Mouse (Mus musculus): Measurements from ENCODE around the gene Gpd1.
A peak's percentile ranks its signal among the peaks of the same experiment; 100 is the strongest.
"Not testable (repeated sequence)": the region's sequence is repeated elsewhere in the genome, so short reads cannot be mapped to it uniquely, and the experiment has no call there.

The Gpd1 gene

GRCm38 (mm10) chr15:99721921-99722743 lies 4.8 kb downstream of the Gpd1 start:
- DNase-seq (ENCODE audit: low read depth in 2 of 2, low spot score in 2 of 2), result no peak

- no peak for DNase-seq (ENCODE audit: low read depth in 2 of 2, low spot score in 2 of 2)
These were observed 5.8 kb downstream of the Gpd1 start for GRCm38 (mm10) chr15:99723120-99723514.

- DNase-seq (ENCODE audit: low read depth in 2 of 2, low spot score in 2 of 2), result no peak
These were observed 6.4 kb downstream of the Gpd1 start for GRCm38 (mm10) chr15:99723515-99724291.

GRCm38 (mm10) chr15:99724292-99725021 lies 7.1 kb downstream of the Gpd1 start:
- peak; percentile 32 to 42 for DNase-seq (ENCODE audit: low read depth in 2 of 2, low spot score in 2 of 2)

GRCm38 (mm10) chr15:99725341-99726155 lies 8.2 kb downstream of the Gpd1 start, which contains the start of gene Cox14:
Gene Cox14, plus strand, starts transcription at chr15:99725618.
- DNase-seq (ENCODE audit: low read depth in 2 of 2, low spot score in 2 of 2), result peak; percentile 91 to 94

GRCm38 (mm10) chr15:99726549-99726948 lies 9.2 kb downstream of the Gpd1 start:
- no peak for DNase-seq (ENCODE audit: low read depth in 2 of 2, low spot score in 2 of 2)

GRCm38 (mm10) chr15:99727039-99727438 lies 9.7 kb downstream of the Gpd1 start:
- not testable (repeated sequence) for DNase-seq (ENCODE audit: low read depth in 2 of 2, low spot score in 2 of 2)

- DNase-seq (ENCODE audit: low read depth in 2 of 2, low spot score in 2 of 2), result no peak
These were observed 10.2 kb downstream of the Gpd1 start for GRCm38 (mm10) chr15:99727525-99727924.

GRCm38 (mm10) chr15:99728211-99728610 lies 10.9 kb downstream of the Gpd1 start:
- no peak for DNase-seq (ENCODE audit: low read depth in 2 of 2, low spot score in 2 of 2)

GRCm38 (mm10) chr15:99729056-99729783 lies 11.9 kb downstream of the Gpd1 start:
- DNase-seq (ENCODE audit: low read depth in 2 of 2, low spot score in 2 of 2), result no peak

GRCm38 (mm10) chr15:99731167-99731566 lies 13.9 kb downstream of the Gpd1 start:
- DNase-seq (ENCODE audit: low read depth in 2 of 2, low spot score in 2 of 2), result no peak

GRCm38 (mm10) chr15:99731678-99732077 lies 14.4 kb downstream of the Gpd1 start:
- DNase-seq (ENCODE audit: low read depth in 2 of 2, low spot score in 2 of 2), result no peak

GRCm38 (mm10) chr15:99733186-99733585 lies 15.9 kb downstream of the Gpd1 start:
- DNase-seq (ENCODE audit: low read depth in 2 of 2, low spot score in 2 of 2), result no peak

GRCm38 (mm10) chr15:99735631-99736030 lies 18.3 kb downstream of the Gpd1 start:
- peak; percentile 100 for DNase-seq (ENCODE audit: low read depth in 2 of 2, low spot score in 2 of 2)

- no peak for DNase-seq (ENCODE audit: low read depth in 2 of 2, low spot score in 2 of 2)
These were observed 19.4 kb downstream of the Gpd1 start for GRCm38 (mm10) chr15:99736675-99737074.

GRCm38 (mm10) chr15:99740229-99740628 lies 22.9 kb downstream of the Gpd1 start:
- no peak for DNase-seq (ENCODE audit: low read depth in 2 of 2, low spot score in 2 of 2)

- no peak for DNase-seq (ENCODE audit: low read depth in 2 of 2, low spot score in 2 of 2)
These were observed 36.9 kb downstream of the Gpd1 start for GRCm38 (mm10) chr15:99754204-99754603.

- DNase-seq (ENCODE audit: low read depth in 2 of 2, low spot score in 2 of 2), result no peak
These were observed 50.2 kb downstream of the Gpd1 start for GRCm38 (mm10) chr15:99767467-99767866.

- DNase-seq (ENCODE audit: low read depth in 2 of 2, low spot score in 2 of 2), result no peak
These were observed 51.4 kb downstream of the Gpd1 start for GRCm38 (mm10) chr15:99768761-99769160.

- DNase-seq (ENCODE audit: low read depth in 2 of 2, low spot score in 2 of 2), result no peak
These were observed 53.7 kb downstream of the Gpd1 start for GRCm38 (mm10) chr15:99771004-99771500.
